Mouse (Mus musculus) adrenal gland, adult 8-10 months (tissue): ENCODE results near the gene Fancd2. TPM values are rescaled to one million over a fixed set of nuclear protein-coding genes. Genes with fewer than 3 reads are reported as not detected.
A peak's percentile ranks its signal among the peaks of the same experiment; 100 is the strongest.

Source experiments
- DNase-seq: peaks from one replicate; pipeline ENCODE4 v3.0.0; 2022
- total RNA-seq, 4 experiments: library from RNA; stranded (reverse); gene quantifications; 2 replicates each; pipeline ENCODE4 v1.2.4; 2022

Fancd2 gene
- 1 to 10 TPM in 2 of 4 experiments, under 1 TPM in 2; 0.35 to 2.0 (median 0.88) TPM for total RNA-seq

GRCm38 (mm10) chr6:113530932-113531839 lies at the start of gene Fancd2, which contains the start of gene Emc3:
Fancd2 (plus strand) TSS chr6:113531682.
Emc3 (minus strand) TSS chr6:113531652.
- DNase-seq = peak; percentile 83

- DNase-seq = no peak
Observed at GRCm38 (mm10) chr6:113482477-113483099, 48.9 kb upstream of the Fancd2 start.

GRCm38 (mm10) chr6:113483100-113483615 lies 48.3 kb upstream of the Fancd2 start, which contains the start of gene Creld1:
Creld1 (plus strand) TSS chr6:113483297.
- peak; percentile 95 for DNase-seq

- no peak for DNase-seq
Observed at GRCm38 (mm10) chr6:113483729-113484128, 47.8 kb upstream of the Fancd2 start.

- DNase-seq = no peak
Observed at GRCm38 (mm10) chr6:113487125-113487576, 44.3 kb upstream of the Fancd2 start.

GRCm38 (mm10) chr6:113489410-113489809 lies 42.1 kb upstream of the Fancd2 start:
- no peak for DNase-seq

- DNase-seq = no peak
Observed at GRCm38 (mm10) chr6:113492101-113492864, 39.2 kb upstream of the Fancd2 start.

- DNase-seq = peak; percentile 53
Observed at GRCm38 (mm10) chr6:113494258-113494788, 37.2 kb upstream of the Fancd2 start.

- DNase-seq = no peak
Observed at GRCm38 (mm10) chr6:113495071-113495675, 36.3 kb upstream of the Fancd2 start.

- no peak for DNase-seq
Observed at GRCm38 (mm10) chr6:113499346-113499745, 32.1 kb upstream of the Fancd2 start.

GRCm38 (mm10) chr6:113501388-113502084 lies 29.9 kb upstream of the Fancd2 start, which contains the start of gene Prrt3:
Prrt3 (minus strand) TSS chr6:113501931.
- DNase-seq = no peak

GRCm38 (mm10) chr6:113502801-113503200 lies 28.7 kb upstream of the Fancd2 start:
- DNase-seq = no peak

GRCm38 (mm10) chr6:113505689-113506088 lies 25.8 kb upstream of the Fancd2 start:
- no peak for DNase-seq

- DNase-seq = no peak
Observed at GRCm38 (mm10) chr6:113507130-113507529, 24.4 kb upstream of the Fancd2 start.

- no peak for DNase-seq
Observed at GRCm38 (mm10) chr6:113508272-113508946, 23.1 kb upstream of the Fancd2 start.

- DNase-seq = no peak
Observed at GRCm38 (mm10) chr6:113508947-113509280, 22.6 kb upstream of the Fancd2 start.

- no peak for DNase-seq
Observed at GRCm38 (mm10) chr6:113513944-113514343, 17.5 kb upstream of the Fancd2 start.

- no peak for DNase-seq
Observed at GRCm38 (mm10) chr6:113514600-113514999, 16.9 kb upstream of the Fancd2 start.

- DNase-seq = no peak
Observed at GRCm38 (mm10) chr6:113517434-113518080, 13.9 kb upstream of the Fancd2 start.

GRCm38 (mm10) chr6:113522310-113522709 lies 9.2 kb upstream of the Fancd2 start:
- no peak for DNase-seq
